Mouse (Mus musculus) effector memory CD4-positive, alpha-beta T cell, adult 7 months (primary cell): Measurements from ENCODE around the gene Itgb1. TPM values are rescaled to one million over a fixed set of nuclear protein-coding genes. Genes with fewer than 3 reads are reported as not detected.

ENCODE experiments used
- polyA plus RNA-seq: library from polyadenylated mRNA; unstranded; fragments of 100-300 nt; shearing (Covaris generic); gene quantifications from one replicate; pipeline ENCODE4 v1.2.1, GENCODE M21; 2017

Gene Itgb1
- polyA plus RNA-seq: 1,005 TPM

GRCm38 (mm10) chr8:128685507-128686428 is at the start of gene Itgb1:
Gene Itgb1 (plus strand): TSS chr8:128685654.

Other genes with a start within 250 kb of the Itgb1 start
- not detected for gene Gm3952, start 113.0 kb downstream of the Itgb1 start, polyA plus RNA-seq